Mouse (Mus musculus): ENCODE results near the gene Tmem185b. TPM values are rescaled to one million over a fixed set of nuclear protein-coding genes. Genes with fewer than 3 reads are reported as not detected.
A peak's percentile ranks its signal among the peaks of the same experiment; 100 is the strongest.

Gene Tmem185b
- polyA plus RNA-seq, 1 experiment from 2014 or later: 17.6 TPM

DNA sequence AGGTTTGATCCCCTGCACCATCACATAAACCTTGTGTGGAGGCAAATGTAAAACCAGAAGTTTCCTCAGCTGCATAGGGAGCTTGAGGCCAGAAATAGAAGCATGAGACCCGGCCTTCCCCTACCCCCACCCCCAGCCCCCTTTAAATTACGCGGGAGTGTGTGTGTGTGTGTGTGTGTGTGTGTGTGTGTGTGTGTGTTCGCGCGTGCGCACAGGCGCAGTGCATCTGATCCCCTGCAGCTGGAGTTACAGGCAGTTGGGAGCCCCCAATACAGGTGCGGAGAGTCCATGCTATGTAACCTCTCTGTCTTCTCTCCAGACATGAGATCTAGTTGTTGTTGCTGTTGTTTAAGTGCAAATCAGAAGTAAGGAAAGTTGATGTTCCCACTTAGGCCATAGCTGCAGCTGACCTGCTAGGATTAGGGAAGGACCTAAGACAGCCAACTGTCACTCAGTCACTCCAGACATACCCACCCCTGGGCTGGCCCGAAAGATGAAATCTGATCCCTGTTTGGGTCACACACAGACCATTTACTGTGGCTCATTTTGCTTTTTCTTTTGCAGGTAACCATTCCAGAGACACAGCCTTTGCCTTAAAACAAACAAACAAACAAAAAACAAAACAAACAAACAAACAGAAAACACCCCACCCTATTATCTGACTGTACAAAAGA lies 37.9 kb upstream of the Tmem185b start:
- H3K4me3 ChIP-seq (ENCODE audit: low read depth, low read length): no peak overlapping the region
- H3K36me3 ChIP-seq (ENCODE audit: control insufficient read depth, insufficient read depth, low read length): no peaks in the 10 kb centered on the region
- H3K9me3 ChIP-seq (ENCODE audit: control insufficient read depth, low read length): no peaks in the 10 kb centered on the region
- H3K4me2 ChIP-seq: no peak overlapping the region
- DNase-seq (ENCODE audit: low spot score) (no peak), ATAC-seq (replicated peaks; ENCODE audit: low FRiP score) (no peak)
- 67% methylated on average over 10 of the region's 10 CpGs for WGBS
- H3K9ac ChIP-seq (ENCODE audit: low read depth, low read length): no peak overlapping the region
- H3K27ac ChIP-seq (ENCODE audit: low read depth, low read length): no peak overlapping the region
- no peaks in the 10 kb centered on the region for H3K27me3 ChIP-seq (replicated peaks; ENCODE audit: control insufficient read depth, insufficient read depth, low read length)
- H3K4me1 ChIP-seq (replicated peaks; ENCODE audit: control insufficient read depth, insufficient read depth, low read length): peaks cover 11% of the 10 kb centered on the region

DNA sequence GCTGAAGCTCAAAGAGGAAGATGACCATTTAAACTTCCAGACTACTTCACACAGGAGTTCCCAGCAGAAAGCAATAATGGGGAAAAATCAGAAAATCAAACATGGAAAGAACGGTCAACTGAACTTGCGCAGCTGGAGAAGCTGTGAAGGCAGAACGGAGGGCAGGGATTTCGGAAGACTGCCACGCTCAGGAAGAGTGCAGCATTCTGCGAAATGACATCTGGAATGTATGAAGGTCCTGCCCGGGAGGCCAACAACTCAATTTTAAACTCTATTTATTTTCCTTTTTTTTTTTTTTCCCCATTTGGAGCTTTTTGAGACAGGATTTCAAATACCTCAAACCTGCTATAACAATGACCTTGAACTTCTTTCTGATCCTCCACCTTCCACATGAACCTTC lies 35.2 kb upstream of the Tmem185b start:
- WGBS: 84% methylated on average over 7 of the region's 7 CpGs
- no peaks in the 10 kb centered on the region for H3K27me3 ChIP-seq (replicated peaks; ENCODE audit: control insufficient read depth, insufficient read depth, low read length)
- H3K27ac ChIP-seq (ENCODE audit: low read depth, low read length): no peak overlapping the region
- no peak for ATAC-seq (replicated peaks; ENCODE audit: low FRiP score)
- H3K4me2 ChIP-seq: no peak overlapping the region
- no peak for DNase-seq (ENCODE audit: low spot score)
- H3K4me3 ChIP-seq (ENCODE audit: low read depth, low read length): no peak overlapping the region
- H3K4me1 ChIP-seq (replicated peaks; ENCODE audit: control insufficient read depth, insufficient read depth, low read length): peaks cover 11% of the 10 kb centered on the region
- no peak overlapping the region for H3K9ac ChIP-seq (ENCODE audit: low read depth, low read length)
- no peaks in the 10 kb centered on the region for H3K9me3 ChIP-seq (ENCODE audit: control insufficient read depth, low read length)
- H3K36me3 ChIP-seq (ENCODE audit: control insufficient read depth, insufficient read depth, low read length): no peaks in the 10 kb centered on the region

- no peak overlapping the region for H3K4me3 ChIP-seq (ENCODE audit: low read depth, low read length)
- H3K27ac ChIP-seq (ENCODE audit: low read depth, low read length): no peak overlapping the region
- 28% methylated on average over 11 of the region's 11 CpGs for WGBS
- H3K36me3 ChIP-seq (ENCODE audit: control insufficient read depth, insufficient read depth, low read length): no peaks in the 10 kb centered on the region
- H3K9ac ChIP-seq (ENCODE audit: low read depth, low read length): no peak overlapping the region
- H3K9me3 ChIP-seq (ENCODE audit: control insufficient read depth, low read length): no peaks in the 10 kb centered on the region
- H3K4me1 ChIP-seq (replicated peaks; ENCODE audit: control insufficient read depth, insufficient read depth, low read length): peaks cover 11% of the 10 kb centered on the region
- H3K27me3 ChIP-seq (replicated peaks; ENCODE audit: control insufficient read depth, insufficient read depth, low read length): no peaks in the 10 kb centered on the region
- DNase-seq (ENCODE audit: low spot score): no peak
- H3K4me2 ChIP-seq: peak overlapping the region; percentile 1; the same call in 1 of the 2 replicates
- peak; percentile 34; the same call in 1 of the 2 replicates for ATAC-seq (replicated peaks; ENCODE audit: low FRiP score)
These were observed 33.9 kb upstream of the Tmem185b start for GRCm38 (mm10) chr1:119492097-119492496.

DNA sequence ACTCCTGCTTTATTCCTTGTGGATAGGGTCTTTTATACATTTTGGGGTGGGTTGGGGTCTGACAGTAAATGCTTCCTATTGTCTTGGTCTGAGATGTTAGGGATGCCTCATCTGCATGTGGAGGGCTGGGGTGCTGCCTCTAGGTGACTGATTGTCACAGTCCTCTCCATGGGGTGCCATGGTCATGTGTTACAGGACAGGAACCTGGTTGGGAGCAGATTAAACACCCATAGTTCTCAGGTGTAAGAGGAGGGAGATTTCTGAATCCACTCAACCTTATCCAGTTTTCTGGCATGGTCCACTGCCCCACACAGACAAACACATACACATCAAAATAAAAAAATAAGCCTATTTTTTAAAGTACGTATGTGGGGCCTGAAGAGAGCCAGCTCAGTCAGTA lies 33.5 kb upstream of the Tmem185b start:
- Histone ChIP-seq H3K4me3 (ENCODE audit: low read depth, low read length) (no peak overlapping the region), H3K4me1 (replicated peaks; ENCODE audit: control insufficient read depth, insufficient read depth, low read length) (peaks cover 11% of the 10 kb centered on the region), H3K9me3 (ENCODE audit: control insufficient read depth, low read length) (no peaks in the 10 kb centered on the region), H3K4me2 (peak overlapping the region; percentile 1; the same call in 1 of the 2 replicates), H3K27ac (ENCODE audit: low read depth, low read length) (no peak overlapping the region), H3K36me3 (ENCODE audit: control insufficient read depth, insufficient read depth, low read length) (no peaks in the 10 kb centered on the region), H3K27me3 (replicated peaks; ENCODE audit: control insufficient read depth, insufficient read depth, low read length) (no peaks in the 10 kb centered on the region), H3K9ac (ENCODE audit: low read depth, low read length) (no peak overlapping the region)
- ATAC-seq (replicated peaks; ENCODE audit: low FRiP score): no peak
- WGBS: 86% methylated on average over 1 of the region's 1 CpGs
- no peak for DNase-seq (ENCODE audit: low spot score)

- no peak overlapping the region for H3K9ac ChIP-seq (ENCODE audit: low read depth, low read length)
- H3K4me1 ChIP-seq (replicated peaks; ENCODE audit: control insufficient read depth, insufficient read depth, low read length): peaks cover 18% of the 10 kb centered on the region
- H3K27me3 ChIP-seq (replicated peaks; ENCODE audit: control insufficient read depth, insufficient read depth, low read length): no peaks in the 10 kb centered on the region
- no peak overlapping the region for H3K27ac ChIP-seq (ENCODE audit: low read depth, low read length)
- no peak for DNase-seq (ENCODE audit: low spot score)
- H3K4me3 ChIP-seq (ENCODE audit: low read depth, low read length): no peak overlapping the region
- ATAC-seq (replicated peaks; ENCODE audit: low FRiP score): no peak
- no peaks in the 10 kb centered on the region for H3K36me3 ChIP-seq (ENCODE audit: control insufficient read depth, insufficient read depth, low read length)
- H3K4me2 ChIP-seq: no peak overlapping the region
- 88% methylated on average over 2 of the region's 2 CpGs for whole genome bisulfite sequencing
- no peaks in the 10 kb centered on the region for H3K9me3 ChIP-seq (ENCODE audit: control insufficient read depth, low read length)
These were observed 31.8 kb upstream of the Tmem185b start for GRCm38 (mm10) chr1:119494024-119494711.

DNA sequence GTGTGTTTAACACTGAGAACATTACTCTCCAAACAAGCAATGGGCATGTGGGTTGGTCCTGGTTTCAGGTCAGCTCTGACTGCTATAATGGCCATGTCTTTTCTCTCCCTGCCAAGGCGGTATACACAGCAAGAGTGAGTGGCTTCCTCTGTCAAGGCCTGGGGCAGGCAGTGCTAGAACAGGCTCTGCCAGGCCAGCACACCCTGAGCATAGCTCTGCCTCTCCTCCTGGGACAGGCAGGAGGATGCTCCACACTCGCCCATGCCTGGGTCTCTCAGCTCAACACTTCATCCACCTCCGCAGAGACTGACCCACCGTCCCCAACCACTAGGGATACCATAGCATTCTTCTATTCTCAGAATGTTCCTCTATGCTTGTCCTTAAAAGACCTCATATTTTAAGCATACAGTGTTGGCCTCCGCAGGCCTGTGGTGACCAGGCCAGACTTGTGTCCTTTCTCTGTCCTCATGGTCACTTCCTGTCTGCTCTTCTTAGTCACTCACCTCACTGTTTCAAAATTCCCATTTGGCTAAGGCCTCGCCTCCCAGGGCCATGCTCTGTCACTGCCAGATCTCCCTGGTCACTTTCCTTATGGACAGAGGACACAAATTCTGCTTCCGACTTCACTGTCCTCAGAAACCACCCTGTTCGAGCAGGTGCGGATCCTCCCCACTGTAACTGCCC lies 31.1 kb upstream of the Tmem185b start:
- ATAC-seq (replicated peaks; ENCODE audit: low FRiP score): no peak
- Histone ChIP-seq H3K4me3 (ENCODE audit: low read depth, low read length) (no peak overlapping the region), H3K27me3 (replicated peaks; ENCODE audit: control insufficient read depth, insufficient read depth, low read length) (no peaks in the 10 kb centered on the region), H3K9me3 (ENCODE audit: control insufficient read depth, low read length) (no peaks in the 10 kb centered on the region), H3K27ac (ENCODE audit: low read depth, low read length) (no peak overlapping the region), H3K4me1 (replicated peaks; ENCODE audit: control insufficient read depth, insufficient read depth, low read length) (peaks cover 22% of the 10 kb centered on the region), H3K36me3 (ENCODE audit: control insufficient read depth, insufficient read depth, low read length) (no peaks in the 10 kb centered on the region), H3K9ac (ENCODE audit: low read depth, low read length) (no peak overlapping the region), H3K4me2 (no peak overlapping the region)
- WGBS: 87% methylated on average over 9 of the region's 9 CpGs
- no peak for DNase-seq (ENCODE audit: low spot score)

- Histone ChIP-seq H3K4me1 (replicated peaks; ENCODE audit: control insufficient read depth, insufficient read depth, low read length) (peaks cover 22% of the 10 kb centered on the region), H3K27ac (ENCODE audit: low read depth, low read length) (no peak overlapping the region), H3K9me3 (ENCODE audit: control insufficient read depth, low read length) (no peaks in the 10 kb centered on the region), H3K4me2 (no peak overlapping the region), H3K27me3 (replicated peaks; ENCODE audit: control insufficient read depth, insufficient read depth, low read length) (no peaks in the 10 kb centered on the region), H3K9ac (ENCODE audit: low read depth, low read length) (no peak overlapping the region), H3K4me3 (ENCODE audit: low read depth, low read length) (no peak overlapping the region), H3K36me3 (ENCODE audit: control insufficient read depth, insufficient read depth, low read length) (no peaks in the 10 kb centered on the region)
- WGBS: 88% methylated on average over 6 of the region's 6 CpGs
- ATAC-seq (replicated peaks; ENCODE audit: low FRiP score): no peak
- no peak for DNase-seq (ENCODE audit: low spot score)
These were observed 30.6 kb upstream of the Tmem185b start for GRCm38 (mm10) chr1:119495396-119495775.

- no peaks in the 10 kb centered on the region for H3K36me3 ChIP-seq (ENCODE audit: control insufficient read depth, insufficient read depth, low read length)
- no peak overlapping the region for H3K27ac ChIP-seq (ENCODE audit: low read depth, low read length)
- no peaks in the 10 kb centered on the region for H3K27me3 ChIP-seq (replicated peaks; ENCODE audit: control insufficient read depth, insufficient read depth, low read length)
- no peak overlapping the region for H3K4me2 ChIP-seq
- H3K4me1 ChIP-seq (replicated peaks; ENCODE audit: control insufficient read depth, insufficient read depth, low read length): peaks cover 15% of the 10 kb centered on the region
- H3K4me3 ChIP-seq (ENCODE audit: low read depth, low read length): no peak overlapping the region
- ATAC-seq (replicated peaks; ENCODE audit: low FRiP score): no peak
- 76% methylated on average over 5 of the region's 5 CpGs for WGBS
- DNase-seq (ENCODE audit: low spot score): no peak
- no peak overlapping the region for H3K9ac ChIP-seq (ENCODE audit: low read depth, low read length)
- no peaks in the 10 kb centered on the region for H3K9me3 ChIP-seq (ENCODE audit: control insufficient read depth, low read length)
These were observed 28.5 kb upstream of the Tmem185b start for GRCm38 (mm10) chr1:119497346-119498004.

All from liver, embryonic 11.5 days (tissue).